Mouse (Mus musculus) cerebellum, adult 2 months (tissue): Measurements from ENCODE around the gene Hist1h1d. TPM values are rescaled to one million over a fixed set of nuclear protein-coding genes. Genes with fewer than 3 reads are reported as not detected.

Experiments
- DNase-seq, 2 experiments: peaks; one replicate each; pipeline ENCODE4 v3.0.0; 2021
- H3K27ac ChIP-seq: fragments of 200-500 bp; 2 replicates; pipeline ENCODE4 v1.5.1; 2012; ENCODE audit warnings: low read length, control low read depth, inconsistent platforms; ENCODE audit not compliant: insufficient read depth
- H3K27me3 ChIP-seq: fragments of 200-500 bp; 2 replicates; pipeline ENCODE4 v1.6.1; 2012; ENCODE audit warnings: inconsistent platforms, mild to moderate bottlenecking, low read length, moderate library complexity; ENCODE audit not compliant: control insufficient read depth, insufficient read depth
- H3K4me1 ChIP-seq: fragments of 200-500 bp; 2 replicates; pipeline ENCODE4 v1.6.1; 2011; ENCODE audit warnings: low read length; ENCODE audit not compliant: control insufficient read depth, insufficient read depth
- H3K4me3 ChIP-seq: fragments of 200-500 bp; replicated peaks from 2 replicates; pipeline ENCODE3; 2011; ENCODE audit warnings: mild to moderate bottlenecking, low read depth, low read length, control low read depth; ENCODE audit not compliant: insufficient read depth
- CTCF ChIP-seq: fragments of 200-500 bp; IDR thresholded peaks from 2 replicates; pipeline ENCODE4 v1.5.1; 2011; ENCODE audit warnings: low read depth, mild to moderate bottlenecking, control low read depth, low read length, moderate library complexity, borderline replicate concordance; ENCODE audit not compliant: insufficient read depth
- POLR2A ChIP-seq: fragments of 200-500 bp; IDR thresholded peaks from 2 replicates; pipeline ENCODE4 v1.6.1; 2011; ENCODE audit warnings: low read length, control low read depth, borderline replicate concordance; ENCODE audit not compliant: insufficient read depth
- WGBS: fragments of 180-500 bp; shearing (Covaris S2); methylation state at CpG from one replicate; pipeline ENCODE4 v1.1.7; 2018; 5-methylcytosine and 5-hydroxymethylcytosine counted together
- polyA plus RNA-seq: library from polyadenylated mRNA; depleted of rRNA; stranded (reverse); fragments of >200 nt; gene quantifications from 2 replicates; pipeline ENCODE4 v1.2.3, GENCODE M21; 2012; rRNA removed

Hist1h1d gene
- polyA plus RNA-seq = 0.05 and 0.14 TPM in 2 replicates

DNA sequence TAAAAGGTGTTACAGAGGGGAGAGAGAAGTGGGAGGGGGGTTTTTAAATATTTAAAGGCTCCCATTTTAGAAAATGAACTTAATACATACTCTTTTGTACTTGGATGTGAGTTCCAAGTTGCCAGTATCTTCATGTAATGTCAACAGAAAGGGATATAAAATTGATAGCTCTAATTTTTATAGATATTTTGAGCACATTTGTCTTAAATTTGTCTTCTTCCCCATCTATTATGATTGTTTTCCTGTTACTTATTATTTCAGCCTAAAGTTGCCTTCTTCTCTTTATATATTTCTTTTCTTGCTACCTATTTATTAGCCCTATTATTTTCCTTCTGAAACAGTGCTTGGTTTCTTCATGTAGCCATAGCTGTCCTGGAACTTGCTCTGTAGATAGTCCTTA, at the start of gene Hist1h1d:
TSS of gene Hist1h1d (plus strand) at position 301 of the 400 bp plus-strand sequence.
- Histone ChIP-seq H3K4me3 (no peak within 1 kb of the TSS), H3K27me3 (no peaks in the 10 kb centered on the region), H3K27ac (no peak within 1 kb of the TSS), H3K4me1 (peaks cover 2% of the 10 kb centered on the region; the same call in 1 of the 2 replicates)
- TF ChIP-seq CTCF (no peak), POLR2A (no peak)
- no peak for DNase-seq

- peak; percentile 38 for DNase-seq
- no peak overlapping the region for H3K27ac ChIP-seq
- no peak overlapping the region for H3K4me3 ChIP-seq
- no peak for TF ChIP-seq POLR2A
- TF ChIP-seq CTCF = no peak
- no peaks in the 10 kb centered on the region for H3K4me1 ChIP-seq
- WGBS = 8% methylated on average over 9 of the region's 9 CpGs
- no peaks in the 10 kb centered on the region; the same call in 1 of the 2 replicates for H3K27me3 ChIP-seq
Measured at GRCm38 (mm10) chr13:23503797-23504196, 49.3 kb upstream of the Hist1h1d start.

GRCm38 (mm10) chr13:23505662-23506345, 47.3 kb upstream of the Hist1h1d start:
- no peaks in the 10 kb centered on the region for H3K4me1 ChIP-seq
- TF ChIP-seq POLR2A = no peak
- no peak for TF ChIP-seq CTCF
- H3K27ac ChIP-seq = no peak overlapping the region
- no peak for DNase-seq
- H3K4me3 ChIP-seq = no peak overlapping the region
- 33% methylated on average over 14 of the region's 14 CpGs for WGBS
- H3K27me3 ChIP-seq = no peaks in the 10 kb centered on the region

DNA sequence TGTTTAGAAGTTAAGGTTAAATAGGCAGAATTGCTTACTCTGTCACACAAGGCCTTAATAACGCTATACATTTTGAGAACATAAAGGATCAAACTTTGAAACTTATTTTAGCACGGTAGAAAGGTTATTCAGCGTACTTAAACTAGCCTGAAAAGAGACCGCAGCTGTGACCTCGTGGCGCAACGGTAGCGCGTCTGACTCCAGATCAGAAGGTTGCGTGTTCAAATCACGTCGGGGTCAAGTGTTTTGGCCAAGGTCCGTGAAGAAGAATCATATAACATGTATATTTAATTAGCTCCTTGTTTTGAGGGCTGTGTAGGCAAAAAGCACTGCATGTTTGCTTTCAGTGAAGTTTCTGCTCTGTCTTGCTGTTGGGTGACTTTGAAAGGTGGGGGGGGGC, 46.7 kb upstream of the Hist1h1d start:
- DNase-seq = peak in 1 of 2 experiments; percentile 27
- Histone ChIP-seq H3K27me3 (no peaks in the 10 kb centered on the region), H3K4me3 (no peak overlapping the region), H3K4me1 (no peaks in the 10 kb centered on the region), H3K27ac (no peak overlapping the region)
- TF ChIP-seq POLR2A (no peak), CTCF (no peak)
- WGBS = 47% methylated on average over 13 of the region's 13 CpGs

- WGBS = 59% methylated on average over 14 of the region's 14 CpGs
- no peak for DNase-seq
- Histone ChIP-seq H3K4me1 (no peaks in the 10 kb centered on the region), H3K27ac (no peak overlapping the region), H3K27me3 (no peaks in the 10 kb centered on the region), H3K4me3 (no peak overlapping the region)
- TF ChIP-seq POLR2A (no peak), CTCF (no peak)
Measured at GRCm38 (mm10) chr13:23506819-23507515, 46.1 kb upstream of the Hist1h1d start.

DNA sequence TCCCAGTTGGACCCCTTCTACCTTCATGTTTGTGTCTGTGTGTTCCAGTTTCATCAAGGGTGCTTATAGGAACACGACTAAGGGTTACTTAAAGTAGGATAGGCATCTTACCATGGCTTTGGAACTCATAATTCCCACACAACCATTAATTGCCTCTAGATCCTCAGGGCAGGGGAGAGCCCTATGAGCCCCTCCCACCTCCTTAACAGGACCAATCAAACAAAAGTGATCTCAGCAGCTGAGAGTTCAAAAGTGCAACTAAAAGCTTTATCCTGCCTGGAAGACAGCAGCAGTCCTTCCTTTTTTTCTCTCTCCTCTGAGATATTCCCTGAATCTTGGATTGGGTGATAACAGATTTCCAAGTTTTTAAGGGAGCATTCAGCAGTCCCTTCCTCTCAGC, 42.9 kb upstream of the Hist1h1d start:
- TF ChIP-seq POLR2A = no peak
- TF ChIP-seq CTCF = no peak
- H3K27ac ChIP-seq = no peak overlapping the region
- no peak for DNase-seq
- no peak overlapping the region for H3K4me3 ChIP-seq
- H3K4me1 ChIP-seq = no peaks in the 10 kb centered on the region
- 54% methylated on average over 1 of the region's 1 CpGs for WGBS
- H3K27me3 ChIP-seq = no peaks in the 10 kb centered on the region

DNA sequence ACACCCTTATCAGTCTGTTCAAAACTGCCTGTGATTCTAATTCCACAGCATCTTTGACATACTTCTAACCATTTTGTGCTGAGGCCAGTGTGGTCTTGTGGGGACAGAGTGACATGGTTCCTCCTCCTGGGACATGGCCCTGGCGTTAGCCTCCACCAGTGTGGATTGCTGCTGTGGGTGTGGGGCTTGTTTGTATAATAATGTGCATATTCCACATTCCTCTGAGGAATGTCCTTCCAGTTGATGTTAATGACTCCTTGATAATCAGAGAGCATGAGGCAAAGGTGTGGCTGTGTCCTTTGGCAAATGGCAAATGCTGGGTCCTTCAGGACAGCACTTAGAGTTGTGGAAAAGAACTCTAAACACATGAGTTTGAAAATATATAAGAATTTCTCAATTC, 39.5 kb upstream of the Hist1h1d start:
- TF ChIP-seq CTCF (no peak), POLR2A (no peak)
- WGBS = 93% methylated on average over 1 of the region's 1 CpGs

GRCm38 (mm10) chr13:23515281-23515680, 37.8 kb upstream of the Hist1h1d start:
- 85% methylated on average over 5 of the region's 5 CpGs for WGBS
- no peak for DNase-seq
- Histone ChIP-seq H3K4me3 (no peak overlapping the region), H3K4me1 (no peaks in the 10 kb centered on the region), H3K27me3 (no peaks in the 10 kb centered on the region), H3K27ac (no peak overlapping the region)
- no peak for TF ChIP-seq POLR2A
- no peak for TF ChIP-seq CTCF

More for the DNA sequence above, 39.5 kb upstream of the Hist1h1d start:
- H3K27ac ChIP-seq = no peak overlapping the region
- no peak overlapping the region for H3K4me3 ChIP-seq
- H3K27me3 ChIP-seq = no peaks in the 10 kb centered on the region
- H3K4me1 ChIP-seq = no peaks in the 10 kb centered on the region
- DNase-seq = no peak
